Mouse (Mus musculus): ENCODE measurements around the gene Gm13102.
"Not testable (repeated sequence)": the region's sequence is repeated elsewhere in the genome, so short reads cannot be mapped to it uniquely, and the experiment has no call there.

The Gm13102 gene

DNA sequence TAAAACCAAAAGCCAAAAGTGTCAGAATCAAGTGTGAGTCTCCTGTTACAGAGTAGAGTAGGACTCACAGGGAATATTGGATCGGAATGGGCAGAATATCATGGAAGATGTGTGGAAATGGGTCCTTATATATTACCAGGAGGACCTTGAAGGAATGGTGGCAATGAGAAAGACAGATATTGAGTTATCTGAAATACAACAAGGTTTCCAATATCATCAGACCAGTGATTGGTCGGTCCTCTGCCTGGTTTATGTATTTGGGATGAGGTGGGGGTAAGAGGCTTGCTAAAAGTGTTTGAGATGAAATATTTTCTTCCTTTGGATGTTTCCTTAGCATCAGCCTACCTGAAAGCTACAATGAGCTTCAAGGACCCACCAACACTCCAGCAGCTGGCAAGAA is at the start of gene Gm13102:
Gm13102 (plus strand) TSS at position 301 of the 400 bp plus-strand sequence.
- not testable (repeated sequence) for DNase-seq (ENCODE audit: low read depth)

DNA sequence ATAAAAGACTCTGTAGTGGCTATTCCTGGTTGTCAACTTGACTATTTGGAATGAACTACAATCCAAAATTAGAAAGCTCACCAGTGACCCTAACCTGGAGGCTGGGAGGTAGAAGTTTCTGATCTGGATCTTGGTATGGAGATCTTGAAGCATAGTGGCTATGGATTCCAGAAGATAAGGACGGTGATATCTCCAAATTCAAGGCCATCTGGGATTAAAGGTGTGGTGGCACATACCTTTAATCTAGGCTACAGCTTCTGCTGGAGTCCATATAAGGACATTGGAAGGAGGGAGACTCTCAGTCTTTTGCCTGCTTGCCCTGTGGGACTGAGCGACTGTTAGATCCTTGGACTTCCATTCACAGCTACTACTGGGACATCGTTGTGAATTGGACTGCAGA is 47.4 kb upstream of the Gm13102 start, which contains the start of gene Pramel4:
Pramel4 (plus strand) TSS at position 301 of the 400 bp plus-strand sequence.
- not testable (repeated sequence) for DNase-seq (ENCODE audit: low read depth)

Data from 416B (cell line).